In the genomic region with DNA sequence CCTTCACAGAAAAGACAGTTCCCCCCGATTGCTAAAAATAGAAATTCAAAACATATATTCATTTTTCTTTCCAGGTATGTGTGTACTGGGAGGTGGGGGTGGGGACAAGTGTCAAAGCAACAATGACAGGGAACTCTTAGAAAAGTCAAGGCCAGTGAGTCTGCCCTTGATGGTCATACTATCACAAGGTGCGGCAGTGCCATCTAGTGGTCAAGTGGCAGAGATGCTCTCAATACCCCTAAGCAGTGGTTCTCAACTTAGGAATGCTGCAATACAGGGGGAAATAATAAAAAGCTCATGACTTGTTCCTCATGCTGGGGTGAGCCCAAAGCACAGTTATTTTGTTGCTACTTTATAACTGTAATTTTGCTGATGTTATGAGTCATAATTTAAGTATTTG, we compare ENCODE assay signal across 8 mouse cellular contexts. TPM values are rescaled to one million over a fixed set of nuclear protein-coding genes. Genes with fewer than 3 reads are reported as not detected.
DNase-seq lines count a peak whose midpoint lies in the region; ATAC-seq lines count a peak whose summit lies in the region.

No protein-coding gene starts in this region.

- H3K4me1 ChIP-seq in forebrain, embryonic 16.5 days (replicated peaks; ENCODE audit: control insufficient read depth, insufficient read depth, low read length), result no peaks in the 10 kb centered on the region

- H3K9me3 ChIP-seq in forebrain, embryonic 16.5 days (ENCODE audit: control insufficient read depth, low read length), result no peaks in the 10 kb centered on the region

- DNase-seq in Muller cell, postnatal 12 days (ENCODE audit: inconsistent ontology term), result peak; percentile 30
- peak; percentile 84 for DNase-seq in induced T-regulatory cell, adult 2 months (ENCODE audit: low read depth)
- peak; percentile 65 to 68 for DNase-seq in left cerebral cortex, adult 18-20 months (ENCODE audit: low spot score in 2 of 2)
- DNase-seq in right cerebral cortex, postnatal 4 days, result peak; percentile 71
- peak; percentile 60 for DNase-seq in yolk sac, embryonic 10.5 days (ENCODE audit: low spot score)

- 11% methylated on average over 2 of the region's 2 CpGs for WGBS in forebrain, embryonic 16.5 days

- no peaks in the 10 kb centered on the region for H3K36me3 ChIP-seq in forebrain, embryonic 16.5 days (ENCODE audit: control insufficient read depth, insufficient read depth)

- no peak overlapping the region for H3K9ac ChIP-seq in forebrain, embryonic 16.5 days (replicated peaks; ENCODE audit: low read depth, low read length)

- ATAC-seq in cerebellum, adult (ENCODE audit: insufficient number of reproducible peaks, low FRiP score, low TSS enrichment), result peak; percentile 68; the same call in 1 of the 2 replicates
- peak; percentile 81 for ATAC-seq in forebrain, embryonic 16.5 days
- ATAC-seq in megakaryocyte, adult 5-6 weeks (ENCODE audit: poor library complexity, severe bottlenecking), result peak; percentile 97

- no peak overlapping the region for H3K4me2 ChIP-seq in forebrain, embryonic 16.5 days (ENCODE audit: low read length)

- H3K4me3 ChIP-seq in forebrain, embryonic 16.5 days (replicated peaks; ENCODE audit: low read length), result no peak overlapping the region

- H3K27ac ChIP-seq in forebrain, embryonic 16.5 days (ENCODE audit: low read length), result no peak overlapping the region

- H3K27me3 ChIP-seq in forebrain, embryonic 16.5 days (replicated peaks; ENCODE audit: control insufficient read depth, insufficient read depth, low read length), result no peaks in the 10 kb centered on the region

RNA-seq across cellular contexts. Expression of a gene that starts 10.1 kb away (rescaled TPM):
- 20.8 and 28.3 TPM in 2 replicates for polyA plus RNA-seq in forebrain, embryonic 16.5 days (2015; fragmentation: Nextera tagmentation; extraction: Ambion mirVana)
- 1 to 10 TPM; 9.5 to 9.9 TPM for total RNA-seq in left cerebral cortex, adult 18-20 months (2021)
- 5.5 and 6.6 TPM in 2 replicates for total RNA-seq in megakaryocyte, adult 5-6 weeks (2015)
- 5.7 and 6.9 TPM in 2 replicates for total RNA-seq in megakaryocyte, adult 5-6 weeks (2017)

RNA-seq across cellular contexts. Expression of a gene that starts 22.4 kb away (rescaled TPM):
- polyA plus RNA-seq in forebrain, embryonic 16.5 days (2015; fragmentation: Nextera tagmentation; extraction: Ambion mirVana), result 0.26 TPM in 1 of 2 replicates, not detected in the other
- total RNA-seq in left cerebral cortex, adult 18-20 months (2021), result under 1 TPM in 1 of 2 experiments, not detected in 1; 0.44 TPM
- not detected in 2 replicates for total RNA-seq in megakaryocyte, adult 5-6 weeks (2015)
- total RNA-seq in megakaryocyte, adult 5-6 weeks (2017), result not detected in 2 replicates

RNA-seq across cellular contexts. Expression of a gene that starts 38.4 kb away (rescaled TPM):
- polyA plus RNA-seq in forebrain, embryonic 16.5 days (2015; fragmentation: Nextera tagmentation; extraction: Ambion mirVana), result 0.38 and 0.55 TPM in 2 replicates
- 1 to 10 TPM; 2.7 to 3.4 TPM for total RNA-seq in left cerebral cortex, adult 18-20 months (2021)
- 0.66 and 1.5 TPM in 2 replicates for total RNA-seq in megakaryocyte, adult 5-6 weeks (2015)
- 0.15 and 0.81 TPM in 2 replicates for total RNA-seq in megakaryocyte, adult 5-6 weeks (2017)

Comparison
In these comparisons a context has a peak if more than half of its experiments do, and no peak if none do; other contexts are left out.
1. DNase-seq: peak in every context shown above with its lines; median percentile 84 in induced T-regulatory cell, adult 2 months; 71 in right cerebral cortex, postnatal 4 days; 66 in left cerebral cortex, adult 18-20 months; 60 in yolk sac, embryonic 10.5 days; 30 in Muller cell, postnatal 12 days.